ENCODE assay signal across 16 mouse cellular contexts in genomic region chr8:9226767-9227166, GRCm38 (mm10).
DNase-seq lines count a peak whose midpoint lies in the region; ATAC-seq lines count a peak whose summit lies in the region.
"Had no signal": no experiment of that assay in that cellular context is flagged by ENCODE, and none has a peak within 500 bp of the region (broad histone marks: within the 10 kb centered on the region; RNA-seq: fewer than 3 reads in every experiment).

No protein-coding gene starts in this region.

- intact Hi-C loops in left cerebral cortex, postnatal 14 days (cut with DNase I), result no loop called here

- DNase-seq in layer of hippocampus, adult 11-12 months (ENCODE audit: low spot score), result peak; percentile 62
- no peak for DNase-seq in layer of hippocampus, postnatal 10 days (ENCODE audit: low spot score in 2 of 2)
- peak; percentile 61 for DNase-seq in layer of hippocampus, adult 9-10 months (ENCODE audit: low spot score)
- DNase-seq in left cerebral cortex, postnatal 14 days (ENCODE audit: low spot score in 2 of 2), result peak; percentile 44 to 63
- peak; percentile 85 for DNase-seq in telencephalon, adult 2 months (ENCODE audit: low read depth, low spot score)
- no peak for DNase-seq in adrenal gland, adult 8-10 months
- no peak for DNase-seq in heart, adult 18-20 months
- DNase-seq: adrenal gland, adult 2 months; cerebellum, adult 9-10 months; gastrocnemius, adult 2 months; heart, adult 11 months; kidney, adult 11 months; thymus, postnatal 14 days had no signal

- ATAC-seq in megakaryocyte, adult 5-6 weeks (ENCODE audit: poor library complexity, severe bottlenecking), result no peak
- ATAC-seq: forebrain, embryonic 15.5 days; lung, postnatal 0 days had no signal

Comparison
In these comparisons a context has a peak if more than half of its experiments do, and no peak if none do; other contexts are left out.
1. DNase-seq: peak in layer of hippocampus, adult 11-12 months (single experiment), layer of hippocampus, adult 9-10 months (single experiment), left cerebral cortex, postnatal 14 days (2 of 2) and telencephalon, adult 2 months (single experiment); none in layer of hippocampus, postnatal 10 days (0 of 2), adrenal gland, adult 8-10 months (single experiment) and heart, adult 18-20 months (0 of 2).